In the genomic region with DNA sequence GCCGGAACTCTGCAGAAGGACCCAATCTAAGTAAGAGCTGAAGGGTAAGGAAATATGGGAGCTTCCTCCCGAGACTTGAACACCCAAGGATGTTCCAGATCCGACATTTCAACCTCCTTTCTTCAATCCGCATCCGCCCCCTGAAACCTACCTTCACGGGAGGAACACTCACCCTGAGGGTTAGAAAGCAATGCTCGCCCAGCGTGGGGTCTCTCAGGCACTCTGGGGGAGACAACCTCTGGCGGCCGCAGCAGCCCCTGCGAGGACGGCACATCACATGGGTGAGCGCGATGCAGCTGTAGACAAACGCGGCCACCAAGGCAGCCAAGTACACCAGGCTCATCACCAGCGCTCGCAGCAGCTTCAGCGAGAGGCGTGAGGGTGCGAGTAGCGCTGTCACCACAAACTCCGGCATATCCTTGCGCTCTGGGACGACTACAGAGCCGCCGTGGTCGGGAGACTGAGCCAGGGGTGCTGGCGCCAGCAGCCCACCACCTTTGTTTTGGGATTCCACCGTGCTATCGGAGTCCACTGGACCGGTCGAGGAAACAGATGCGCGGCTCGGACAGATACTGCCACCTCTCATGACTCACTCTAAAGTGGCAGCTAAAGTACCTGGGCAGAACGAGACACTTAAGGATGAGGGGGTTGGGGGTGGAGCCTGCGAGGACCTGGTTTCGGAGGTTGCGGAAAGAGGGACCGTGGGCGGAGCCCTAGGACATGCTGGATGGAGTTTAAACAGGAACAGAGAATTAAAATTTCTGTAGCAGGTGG, we compare ENCODE assay signal across 8 mouse cellular contexts. TPM values are rescaled to one million over a fixed set of nuclear protein-coding genes. Genes with fewer than 3 reads are reported as not detected.
DNase-seq lines count a peak whose midpoint lies in the region; ATAC-seq and TF ChIP-seq lines count a peak whose summit lies in the region.

A gene (minus strand): TSS at position 687 of the 774 bp plus-strand sequence.

- intact Hi-C loops in gastrocnemius, adult 2 months (cut with DNase I), result no loop called here
- intact Hi-C loops in gastrocnemius, postnatal 36 days (cut with DNase I), result no loop called here

- DNase-seq in gastrocnemius, adult 2 months, result no peak
- no peak for DNase-seq in gastrocnemius, postnatal 36 days
- peak; percentile 59 for DNase-seq in brain, embryonic 14.5 days (ENCODE audit: low read depth)
- no peak for DNase-seq in hindbrain, embryonic 14.5 days (ENCODE audit: low spot score)
- peak; percentile 37 for DNase-seq in lung, postnatal 14 days
- peak; percentile 41 for DNase-seq in splenic B cell, adult 2 months (ENCODE audit: low read depth, low spot score)
- DNase-seq in urinary bladder, postnatal 4 days (ENCODE audit: low spot score in 2 of 2), result no peak
- no peak for DNase-seq in cerebellum, adult 8-10 months

- no peaks in the 10 kb centered on the region for H3K9me3 ChIP-seq in hindbrain, embryonic 14.5 days (ENCODE audit: control insufficient read depth, low read length)

- H3K4me2 ChIP-seq in hindbrain, embryonic 14.5 days (replicated peaks), result peak within 1 kb of the TSS; percentile 77

- peak within 1 kb of the TSS; percentile 63 for H3K4me3 ChIP-seq in gastrocnemius, adult 2 months
- peak within 1 kb of the TSS; percentile 35 for H3K4me3 ChIP-seq in hindbrain, embryonic 14.5 days (replicated peaks; ENCODE audit: low read length)

- no peak for TF ChIP-seq CTCF in gastrocnemius, adult 2 months (IDR thresholded peaks at IDR 0.05)
- TF ChIP-seq CTCF in brain, embryonic 14.5 days (IDR thresholded peaks at IDR 0.05; ENCODE audit: borderline replicate concordance, extremely low read depth, insufficient read depth, insufficient read length), result no peak

- H3K27me3 ChIP-seq in hindbrain, embryonic 14.5 days (ENCODE audit: control insufficient read depth, insufficient read depth, low read length), result peaks cover 24% of the 10 kb centered on the region
- no peaks in the 10 kb centered on the region for H3K27me3 ChIP-seq in splenic B cell, adult 2 months (ENCODE audit: control insufficient read depth, insufficient read depth, low read length, poor library complexity, severe bottlenecking)

- no peak for ATAC-seq in hindbrain, embryonic 14.5 days (ENCODE audit: low FRiP score)

- H3K27ac ChIP-seq in gastrocnemius, adult 2 months, result peak within 1 kb of the TSS; percentile 75
- no peak within 1 kb of the TSS for H3K27ac ChIP-seq in hindbrain, embryonic 14.5 days

- peak within 1 kb of the TSS; percentile 52; the same call in 1 of the 2 replicates for H3K9ac ChIP-seq in hindbrain, embryonic 14.5 days

- no peaks in the 10 kb centered on the region for H3K36me3 ChIP-seq in hindbrain, embryonic 14.5 days (replicated peaks; ENCODE audit: control insufficient read depth, insufficient read depth)
- H3K36me3 ChIP-seq in splenic B cell, adult 2 months (ENCODE audit: control insufficient read depth, insufficient read depth, low read length, poor library complexity, severe bottlenecking), result no peaks in the 10 kb centered on the region

- WGBS in hindbrain, embryonic 14.5 days, result 5% methylated on average over 42 of the region's 42 CpGs

- TF ChIP-seq POLR2A in brain, embryonic 14.5 days (IDR thresholded peaks at IDR 0.05; ENCODE audit: borderline replicate concordance, extremely low read depth, insufficient read depth, insufficient read length, poor library complexity, severe bottlenecking), result no peak

- peaks cover 13% of the 10 kb centered on the region; the same call in 1 of the 2 replicates for H3K4me1 ChIP-seq in hindbrain, embryonic 14.5 days (replicated peaks; ENCODE audit: control insufficient read depth, insufficient read depth, low read length)

RNA-seq across cellular contexts. Expression of the gene that starts here (rescaled TPM):
- total RNA-seq in gastrocnemius, adult 2 months (2021), result under 1 TPM; 0.25 to 0.61 TPM
- total RNA-seq in gastrocnemius, postnatal 36 days (2021), result under 1 TPM; 0.23 to 0.42 TPM
- polyA plus RNA-seq in brain, embryonic 14.5 days (2012; rRNA removed), result 0.31 and 0.34 TPM in 2 replicates
- polyA plus RNA-seq in hindbrain, embryonic 14.5 days (2014; fragmentation: Nextera tagmentation; extraction: Ambion mirVana), result 0.23 TPM in 1 of 2 replicates, not detected in the other

Comparison
In these comparisons a context has a peak if more than half of its experiments do, and no peak if none do; other contexts are left out.
1. Peak in DNase-seq in brain, embryonic 14.5 days; RNA of the gene not detected or under 1 TPM.
2. DNase-seq: peak in lung, postnatal 14 days (single experiment) and splenic B cell, adult 2 months (single experiment); none in gastrocnemius, adult 2 months (single experiment), gastrocnemius, postnatal 36 days (0 of 2), hindbrain, embryonic 14.5 days (single experiment), urinary bladder, postnatal 4 days (0 of 2) and cerebellum, adult 8-10 months (single experiment).